Mouse (Mus musculus) spleen, postnatal 36 days (tissue): ENCODE measurements around the gene Gm17581.
"Not testable (repeated sequence)": the region's sequence is repeated elsewhere in the genome, so short reads cannot be mapped to it uniquely, and the experiment has no call there.

Source experiments
- DNase-seq, 2 experiments: peaks; one replicate each; pipeline ENCODE4 v3.0.0; 2022; ENCODE audit warnings: low spot score in 2 of 2, mixed read lengths in 1 of 2

The Gm17581 gene

DNA sequence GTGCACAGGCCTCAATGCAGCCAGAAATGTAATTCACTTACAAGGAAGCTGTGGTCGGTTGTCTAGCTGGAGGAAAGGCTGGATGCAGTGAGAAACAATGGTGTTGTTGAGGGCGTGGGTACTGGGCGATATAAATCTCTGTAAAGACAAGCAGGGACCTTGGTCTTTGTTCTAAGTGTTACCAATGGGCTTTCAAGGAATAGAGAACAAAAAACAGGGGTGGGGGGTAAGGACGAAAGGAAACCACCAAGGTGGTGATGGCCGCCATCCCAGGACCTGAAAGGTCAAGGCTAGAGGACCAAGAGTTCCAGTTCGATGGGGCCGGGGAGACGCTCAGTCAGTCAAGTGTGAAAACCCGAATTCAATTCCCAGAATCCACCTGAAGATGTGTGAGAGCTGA lies 2.1 kb upstream of the Gm17581 start:
- no peak for DNase-seq

DNA sequence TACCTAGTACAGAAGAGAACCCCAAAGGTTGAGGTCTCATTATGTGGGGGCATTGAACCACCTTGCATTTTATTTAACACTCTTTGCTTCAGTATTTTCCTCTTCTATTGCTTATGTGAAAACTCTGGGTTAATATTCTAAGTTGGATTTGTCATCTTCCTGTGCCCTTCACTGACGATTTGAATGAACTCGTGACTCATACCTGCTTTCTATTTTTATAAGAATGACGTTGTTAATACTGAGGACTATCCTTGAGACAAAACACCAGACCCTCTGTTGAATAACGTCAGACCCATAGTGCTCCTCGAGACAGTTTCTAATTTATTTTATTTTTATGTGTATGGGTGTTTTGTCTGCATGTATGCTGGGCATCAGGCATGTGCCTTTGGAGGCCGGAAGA lies 1.3 kb upstream of the Gm17581 start:
- DNase-seq, result no peak

DNA sequence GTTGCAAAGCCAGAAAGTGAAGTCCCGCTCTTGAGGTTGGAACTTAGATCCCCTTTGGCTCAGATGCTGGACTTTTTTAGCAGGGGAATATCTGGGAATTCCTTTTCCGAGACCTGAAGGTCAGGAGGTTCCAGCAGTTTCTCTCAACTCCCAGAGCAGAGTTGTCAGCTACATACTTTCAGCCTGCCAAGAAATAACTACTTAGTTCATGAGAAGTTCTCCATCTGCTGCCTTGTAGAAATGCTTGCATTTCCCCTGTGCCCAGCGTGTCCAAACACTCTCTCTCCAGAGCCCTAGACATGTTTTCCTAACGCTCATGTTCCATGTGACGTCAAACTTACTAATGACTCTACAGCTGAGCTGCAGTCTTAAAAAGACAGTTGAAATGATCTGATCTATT lies 586 bp downstream of the Gm17581 start:
- DNase-seq, result no peak

DNA sequence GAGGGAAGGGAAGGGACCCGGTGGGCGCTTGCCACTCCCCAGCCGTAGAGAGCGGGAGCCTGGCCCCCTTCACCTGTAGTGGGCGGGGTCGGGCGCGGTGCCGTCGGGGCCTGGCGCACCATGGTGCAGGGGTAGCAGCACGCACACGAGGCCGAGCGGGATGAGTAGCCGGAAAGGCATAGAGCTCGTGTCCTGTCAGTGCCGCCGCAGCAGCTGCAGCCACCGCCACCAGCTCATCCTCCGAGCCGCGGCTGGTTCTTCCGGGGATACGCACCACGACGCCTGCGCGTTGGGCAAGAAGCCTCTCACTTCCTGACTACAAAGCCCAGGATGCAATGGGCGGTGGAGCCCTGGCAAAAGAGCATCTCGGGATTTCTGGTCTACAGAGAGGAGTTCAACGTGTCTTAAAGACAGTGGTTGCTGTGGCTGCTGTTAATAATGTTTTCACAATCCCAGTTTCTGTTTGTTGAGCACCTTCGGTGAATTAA lies 6.5 kb downstream of the Gm17581 start, which contains the start of gene Edem2:
Gene Edem2 (minus strand): TSS at position 318 of the 488 bp plus-strand sequence.
- peak; percentile 94 to 95 for DNase-seq

DNA sequence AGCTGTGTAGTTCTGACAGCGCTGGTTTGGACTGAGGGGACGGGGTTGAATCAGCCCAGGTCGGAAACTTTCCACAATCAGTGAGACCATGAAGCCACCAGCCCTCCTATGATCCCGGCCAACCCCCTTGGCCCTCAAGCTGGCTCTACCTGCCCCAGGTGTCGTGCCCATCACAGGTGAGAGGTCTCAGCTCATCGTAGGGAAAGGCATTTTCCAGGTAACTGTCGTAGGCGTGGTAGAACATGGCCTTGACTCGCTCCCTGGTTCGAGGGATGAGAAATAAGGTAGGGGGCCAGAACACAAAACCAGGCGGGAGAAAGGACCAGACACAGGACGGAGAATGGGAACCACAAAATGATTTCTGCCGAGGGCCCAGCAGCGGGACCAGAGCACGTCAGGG lies 6.9 kb downstream of the Gm17581 start:
- no peak for DNase-seq

DNA sequence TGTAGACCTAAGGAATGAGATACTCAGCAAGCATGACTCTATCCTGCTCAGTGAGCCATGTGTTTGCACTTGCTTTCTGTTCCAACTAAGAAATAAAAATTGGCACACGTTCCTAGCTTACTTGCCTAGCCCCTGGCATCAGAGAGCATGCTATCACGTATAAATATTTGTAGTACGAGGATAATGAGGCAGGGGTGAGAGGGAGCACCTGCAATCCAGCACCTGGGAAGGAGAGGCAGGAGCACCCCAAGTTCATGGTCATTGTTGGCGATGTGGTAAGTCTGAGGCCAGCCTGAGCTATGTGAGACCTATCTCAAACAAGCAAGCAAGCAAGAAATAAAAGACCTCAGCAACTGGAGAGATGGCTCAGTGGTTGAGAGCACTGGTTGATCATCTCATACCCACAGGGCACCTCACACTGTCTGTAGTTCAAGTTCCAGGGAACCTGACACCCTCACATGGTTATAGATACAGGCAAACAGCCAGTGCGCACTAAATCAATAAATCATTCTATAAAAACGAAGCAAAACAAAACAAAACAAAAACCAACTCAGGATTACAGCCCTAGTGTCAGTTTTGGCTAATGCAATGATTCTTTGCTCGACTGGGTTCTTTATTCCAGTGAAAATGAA lies 7.8 kb downstream of the Gm17581 start:
- DNase-seq, result no peak

DNA sequence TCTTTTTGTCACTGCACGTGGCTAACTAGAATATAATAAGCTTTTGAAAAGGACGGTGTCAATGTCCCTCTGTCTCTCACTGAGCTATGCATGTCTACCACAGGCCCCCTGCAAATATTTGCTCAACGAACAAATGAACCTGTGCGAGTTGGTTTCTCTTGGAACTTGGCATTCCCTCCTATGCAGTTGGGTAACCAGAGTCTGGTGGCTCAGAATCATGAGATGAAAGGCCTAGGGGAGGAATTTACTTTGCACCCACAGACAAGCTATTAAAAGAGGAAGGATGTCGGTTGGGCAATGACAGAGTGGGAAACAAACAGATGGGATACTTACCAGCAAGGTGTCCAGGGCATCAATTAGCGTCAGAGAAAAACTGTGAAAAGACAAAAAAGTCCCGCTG lies 9.4 kb downstream of the Gm17581 start:
- DNase-seq, result no peak

DNA sequence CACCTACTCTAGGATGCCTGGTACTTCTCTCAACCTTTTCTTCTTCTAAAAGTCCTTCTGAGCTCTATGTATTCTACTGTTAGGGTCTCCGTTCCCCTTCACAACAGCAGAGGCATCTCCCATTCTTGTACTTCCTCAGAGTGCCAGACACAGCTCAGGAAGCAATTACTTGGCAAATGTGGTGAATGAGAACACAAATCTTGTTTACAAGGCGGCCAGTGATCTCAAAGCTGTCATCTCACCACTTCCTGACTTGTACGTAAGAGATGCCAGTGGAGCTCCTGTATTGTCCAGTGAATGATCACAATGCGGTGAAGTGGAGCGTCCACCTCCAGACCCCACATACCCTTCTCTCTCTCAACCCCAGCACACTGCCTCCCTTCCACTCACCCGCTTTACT lies 11.1 kb downstream of the Gm17581 start:
- DNase-seq, result no peak

DNA sequence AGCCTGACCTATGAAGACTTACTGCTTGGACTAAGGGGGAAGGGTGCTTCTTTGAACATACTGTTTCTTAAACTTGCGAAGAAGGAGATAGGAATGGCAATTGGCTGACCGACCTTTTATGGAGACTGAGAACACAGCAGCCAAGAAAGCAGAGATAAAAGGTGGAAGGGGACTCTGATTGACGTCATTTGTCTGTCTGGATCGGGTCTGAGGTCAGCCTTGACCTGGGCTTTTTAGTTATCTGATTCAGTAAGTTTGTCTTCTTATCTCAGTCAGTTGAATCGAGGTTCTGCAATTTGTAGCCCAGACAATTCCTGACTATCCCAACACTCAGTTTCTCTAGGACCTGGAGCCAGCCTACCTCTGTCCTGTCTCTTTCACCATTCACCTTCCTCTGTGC lies 11.6 kb downstream of the Gm17581 start:
- no peak for DNase-seq

DNA sequence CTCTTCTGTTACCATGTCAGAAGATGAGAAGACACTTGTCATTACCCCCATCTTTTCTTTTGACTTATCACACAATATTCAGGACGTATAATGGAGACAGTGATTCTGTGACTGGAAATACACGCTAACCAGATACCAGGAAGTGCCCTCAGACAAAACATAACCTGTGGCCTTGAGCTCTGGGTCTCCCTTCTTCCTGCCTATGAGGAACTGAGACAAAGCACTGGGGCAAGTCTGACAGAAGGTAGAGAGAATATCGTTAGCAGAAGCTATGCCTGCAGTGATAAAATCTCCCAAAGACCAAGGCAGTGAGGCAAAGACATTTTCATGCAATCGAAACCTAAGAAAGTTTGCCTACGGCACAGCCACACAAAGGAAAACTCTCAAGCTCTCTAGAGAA lies 15.1 kb downstream of the Gm17581 start:
- peak; percentile 39 to 46 for DNase-seq

DNA sequence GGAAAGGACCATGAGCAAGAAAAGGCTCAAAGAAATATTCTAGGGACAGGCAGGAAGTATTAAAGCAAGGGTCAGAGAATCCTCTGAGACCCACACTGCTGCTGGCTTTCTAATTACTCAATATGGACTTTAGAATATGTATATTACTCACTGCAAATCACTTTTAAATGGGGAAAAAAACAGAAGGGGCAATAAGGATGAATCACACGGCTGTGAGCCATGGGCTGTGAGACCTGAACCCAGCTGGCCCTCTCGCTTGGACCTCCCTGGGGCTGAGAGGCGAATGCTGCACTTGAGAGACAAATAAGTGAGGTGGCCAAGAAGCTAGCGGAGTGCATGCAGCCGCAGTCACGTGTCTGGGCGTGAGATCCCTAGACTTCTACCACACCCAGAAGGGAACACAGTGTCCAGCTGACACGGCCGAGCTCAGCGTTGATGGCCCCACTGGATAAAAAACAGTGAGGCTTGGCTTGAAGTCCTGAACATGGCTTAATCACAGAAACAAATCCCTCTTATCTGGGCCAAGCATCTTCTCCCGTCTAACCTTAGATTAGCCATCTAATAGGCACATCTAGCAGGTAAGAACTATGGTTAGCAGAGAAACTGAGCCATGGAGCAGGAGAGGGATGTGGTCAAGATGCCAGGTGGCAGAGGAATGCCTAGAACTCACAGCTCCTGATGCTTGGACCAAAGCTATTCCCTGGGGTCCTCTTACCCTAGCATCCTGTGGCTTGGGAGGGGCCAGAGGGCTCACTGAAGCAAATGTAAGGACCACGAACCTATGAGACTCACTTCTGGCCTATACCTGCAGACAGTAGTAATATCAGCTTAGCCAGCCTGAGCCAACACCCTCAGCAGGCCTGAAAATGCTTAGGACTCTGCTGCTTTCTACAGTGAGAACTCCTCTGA lies 18.3 kb downstream of the Gm17581 start:
- no peak for DNase-seq

DNA sequence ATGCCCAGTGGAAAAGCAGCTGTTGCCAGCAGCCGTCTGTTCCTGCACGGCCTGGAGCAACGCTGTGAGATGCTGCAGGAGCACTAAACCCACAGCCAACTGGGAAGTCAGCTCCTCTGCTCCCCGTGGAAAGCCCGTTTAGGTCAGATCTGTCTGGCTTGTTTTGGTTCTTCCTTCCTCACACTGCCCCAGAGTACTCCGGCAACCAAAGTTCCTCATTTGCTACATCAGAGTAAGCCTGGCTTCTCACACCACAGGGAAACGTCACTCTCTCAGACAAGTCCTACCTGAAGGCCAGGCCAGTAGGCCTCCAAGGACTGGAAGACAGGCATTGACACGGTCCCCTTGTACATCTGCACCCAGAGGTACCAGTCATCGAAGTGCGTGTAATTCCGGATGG lies 25.1 kb downstream of the Gm17581 start:
- DNase-seq, result no peak

DNA sequence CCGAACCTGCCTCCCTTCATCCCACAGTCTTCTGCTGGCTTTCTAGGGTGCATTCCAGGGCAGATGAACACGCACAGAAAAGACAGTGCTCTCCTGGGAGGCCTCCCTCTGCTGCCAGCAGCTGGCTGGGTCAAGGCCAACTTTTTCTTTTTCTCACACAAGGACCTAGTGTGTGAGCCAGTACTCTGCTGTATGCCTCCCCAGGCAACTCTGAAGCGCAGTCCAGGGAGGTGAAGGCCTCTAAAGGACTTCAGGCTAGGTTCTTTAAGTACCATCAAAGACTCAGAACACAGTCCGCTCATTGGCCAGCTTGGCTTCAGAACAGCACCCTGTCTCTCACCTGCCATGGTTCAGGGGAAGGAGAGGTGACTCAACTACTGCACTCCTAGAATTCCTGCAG lies 28.4 kb downstream of the Gm17581 start:
- DNase-seq, result no peak

DNA sequence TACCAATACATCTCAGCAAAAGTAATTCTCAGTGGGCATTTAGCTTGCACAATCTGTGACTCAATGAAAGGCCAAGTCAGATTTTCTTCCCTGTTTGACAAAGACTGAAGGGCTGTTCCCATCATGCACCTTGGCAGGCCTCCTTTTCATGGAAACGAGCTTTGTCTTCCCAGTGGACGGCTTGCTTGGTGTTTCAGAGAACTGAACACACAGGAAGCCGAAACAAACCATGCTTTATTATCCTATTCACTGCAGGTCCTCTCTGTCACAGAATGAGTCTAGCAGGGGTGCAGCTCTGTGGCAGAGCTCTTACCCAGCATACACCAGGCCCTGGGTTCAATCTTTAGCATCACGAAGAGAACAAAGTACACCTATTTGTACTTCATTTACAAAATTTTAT lies 32.0 kb downstream of the Gm17581 start:
- DNase-seq, result no peak

DNA sequence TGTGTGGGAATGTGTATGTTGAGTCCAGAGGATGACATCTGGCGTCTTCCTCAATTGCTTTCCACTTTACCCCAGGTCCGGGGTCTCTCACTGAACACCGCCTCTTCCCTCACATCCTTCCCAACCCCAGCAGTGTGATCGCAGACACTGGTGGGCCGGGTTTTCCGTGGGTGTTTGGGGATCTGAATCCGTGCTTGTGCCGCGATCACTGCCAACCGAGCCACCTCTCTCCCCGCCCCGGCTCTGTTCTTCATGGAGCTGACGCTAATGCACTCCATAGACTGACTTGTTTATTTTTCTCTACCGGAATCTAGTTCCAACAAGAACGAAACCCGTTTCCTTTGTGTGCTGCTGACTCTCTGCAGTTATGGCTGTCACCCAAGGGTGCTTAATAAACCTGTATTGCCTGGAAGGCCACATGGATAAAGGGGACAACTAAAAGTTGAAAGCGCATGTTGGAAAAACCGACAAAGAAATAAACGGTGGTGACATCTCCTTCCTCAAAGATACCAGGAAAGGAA lies 34.2 kb downstream of the Gm17581 start:
- DNase-seq, result no peak

DNA sequence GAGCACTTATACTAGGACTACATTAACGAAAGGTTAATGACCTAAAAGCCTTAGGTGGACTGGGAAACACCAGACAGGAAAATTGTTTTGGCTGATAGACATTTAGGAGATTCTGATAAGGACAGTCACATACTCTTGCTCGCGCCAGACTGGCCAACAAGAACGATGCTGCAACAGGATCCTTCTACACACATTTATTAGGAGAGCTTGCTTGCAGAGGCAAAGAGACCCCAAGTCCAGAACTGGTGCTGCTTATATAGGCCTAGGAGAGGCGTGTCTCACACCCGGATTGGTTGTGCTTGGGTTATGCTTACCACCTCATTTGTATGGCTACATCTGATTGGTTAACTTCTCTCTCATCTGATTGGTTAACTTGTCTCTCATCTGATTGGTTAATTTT lies 37.2 kb downstream of the Gm17581 start:
- DNase-seq, result not testable (repeated sequence)

DNA sequence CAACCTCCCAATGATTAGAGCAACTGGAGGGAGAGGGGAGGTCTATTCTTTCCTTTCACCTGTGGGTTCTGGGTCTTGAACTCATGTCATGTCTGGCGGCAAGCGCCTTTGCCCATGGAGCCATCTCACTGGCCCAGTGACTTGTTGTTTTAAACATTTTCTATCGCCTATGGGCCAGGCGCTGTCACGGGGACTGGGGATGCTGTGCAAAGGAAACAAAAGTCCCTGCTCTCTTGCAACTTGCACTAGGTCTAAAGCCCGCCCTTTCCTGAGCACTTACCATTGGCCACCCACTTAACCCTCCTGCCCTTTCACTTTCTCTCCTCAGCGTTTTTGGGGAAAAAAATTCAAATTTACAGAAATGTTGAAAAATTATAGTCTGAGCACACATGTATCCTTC lies 38.8 kb downstream of the Gm17581 start:
- DNase-seq, result no peak

DNA sequence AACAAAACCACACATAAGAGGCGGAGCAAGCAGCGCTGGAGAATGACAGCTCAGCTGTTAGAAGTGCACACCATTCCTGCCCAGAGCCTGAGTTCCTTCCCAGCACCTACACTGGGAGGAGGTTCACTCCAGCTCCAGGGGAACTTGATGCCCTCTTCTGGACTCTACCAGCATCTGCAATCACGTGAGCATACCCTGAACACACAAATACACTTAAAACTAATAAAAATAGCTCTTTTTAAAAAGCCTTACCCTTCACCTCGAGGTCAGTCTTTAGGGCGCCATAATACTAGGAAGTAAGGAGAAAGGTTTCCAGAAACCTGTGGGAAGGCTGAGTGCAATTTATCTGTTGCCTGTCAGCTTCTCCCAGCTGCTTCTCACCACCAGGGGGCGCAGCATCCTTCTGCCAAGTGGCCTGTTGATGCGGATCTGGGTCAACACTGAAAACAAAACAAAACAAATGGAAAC lies 39.5 kb downstream of the Gm17581 start:
- peak; percentile 60 to 67 for DNase-seq

DNA sequence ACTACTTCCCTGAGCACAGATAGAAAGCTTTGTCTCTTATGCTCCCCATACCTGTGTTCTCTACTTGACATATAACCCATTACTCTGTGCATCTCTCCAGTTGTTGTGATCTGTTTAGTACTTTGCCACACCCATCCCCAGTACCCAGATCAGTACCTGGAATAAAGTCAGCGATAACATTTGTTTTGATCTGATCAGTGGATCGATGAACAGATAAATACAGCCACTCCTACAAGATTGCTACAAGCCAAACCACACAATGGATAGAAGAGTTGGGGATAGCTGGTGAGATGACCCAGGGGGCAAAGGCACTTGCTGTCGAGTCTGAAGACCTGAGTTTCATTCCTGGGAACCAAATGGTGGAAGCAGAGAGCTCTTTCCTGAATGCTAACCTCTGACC lies 40.4 kb downstream of the Gm17581 start:
- DNase-seq, result no peak

DNA sequence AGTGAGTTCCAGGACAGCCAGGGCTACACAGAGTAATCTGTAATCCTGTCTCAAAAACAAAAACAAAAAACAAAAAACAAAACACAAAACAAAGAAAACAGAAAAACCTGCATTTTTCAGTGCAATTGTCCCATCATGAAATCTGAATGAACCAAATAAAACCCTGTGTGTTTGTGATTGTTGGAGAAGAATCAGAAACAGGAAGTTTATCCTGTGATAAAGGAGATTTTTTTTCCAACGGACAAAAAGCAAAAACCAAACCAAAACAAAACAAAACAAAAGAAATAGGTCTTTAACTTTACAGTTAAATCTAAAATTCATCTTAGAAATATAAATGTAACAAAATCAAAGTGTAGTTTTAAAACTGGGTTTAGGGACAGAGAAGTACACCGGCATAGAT lies 41.1 kb downstream of the Gm17581 start:
- DNase-seq, result no peak

DNA sequence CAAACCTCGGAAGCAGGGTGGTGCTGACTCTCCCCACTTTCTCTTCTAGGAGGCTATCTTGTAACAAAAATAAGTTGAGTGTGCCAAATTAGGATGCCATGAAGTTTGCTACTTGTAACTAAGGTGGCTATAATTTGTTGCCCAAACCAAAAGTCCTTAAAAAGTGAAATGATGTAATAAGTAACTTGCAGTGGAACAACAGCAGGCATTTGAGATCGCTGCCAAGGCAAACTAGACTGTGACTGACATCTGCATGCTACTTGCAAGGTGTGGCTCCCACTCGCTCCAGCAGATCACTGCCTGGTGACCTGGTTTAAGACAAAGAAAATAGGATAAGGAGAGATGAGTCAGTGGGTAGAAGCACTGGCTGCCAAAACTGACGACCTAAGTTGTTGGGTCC lies 42.5 kb downstream of the Gm17581 start:
- no peak for DNase-seq

DNA sequence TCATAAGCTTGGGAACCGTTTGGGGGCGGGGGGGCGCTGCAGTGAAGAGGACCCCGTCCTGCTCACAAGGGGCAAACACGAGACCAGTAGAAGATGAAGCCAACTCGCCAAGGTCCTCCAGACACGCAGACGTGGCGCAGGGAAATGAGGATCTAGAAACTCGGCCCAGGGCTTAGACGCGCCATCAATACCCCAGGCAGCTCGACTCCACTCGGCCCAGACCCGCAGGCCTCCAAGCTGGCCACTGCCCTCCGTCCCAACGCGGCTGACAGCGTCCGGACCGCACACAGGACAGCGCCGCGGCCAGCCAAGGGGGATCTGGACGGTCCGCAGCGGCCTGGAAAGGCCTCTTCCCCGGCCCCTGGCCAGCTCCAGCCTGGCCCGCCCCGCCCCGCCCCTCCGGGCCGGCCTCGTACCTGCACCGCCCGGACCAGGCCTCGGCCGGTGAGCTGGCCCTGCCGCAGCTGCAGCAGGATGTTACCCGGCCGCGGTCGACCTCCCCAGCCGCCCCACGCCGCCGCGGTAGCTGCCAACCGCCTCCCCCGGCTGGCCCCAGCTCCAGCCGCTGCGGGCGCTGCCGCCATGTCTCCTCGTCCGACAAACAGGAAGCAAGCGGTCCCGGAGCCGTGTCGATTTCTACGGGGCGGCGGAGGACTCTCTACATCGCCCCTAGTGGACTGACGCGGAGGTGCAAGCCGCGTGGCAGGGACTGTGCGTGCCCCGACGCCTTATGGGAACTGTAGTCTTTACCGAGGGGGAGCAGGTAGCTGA lies 43.8 kb downstream of the Gm17581 start, which contains the start of gene Trpc4ap:
Gene Trpc4ap (minus strand): TSS at position 662 of the 771 bp plus-strand sequence.
- DNase-seq, result peak; percentile 93 to 95
